Mouse (Mus musculus) layer of hippocampus, postnatal 10 days (tissue): ENCODE results near the gene OR5BS1P. TPM values are rescaled to one million over a fixed set of nuclear protein-coding genes. Genes with fewer than 3 reads are reported as not detected.
"Not testable (repeated sequence)": the region's sequence is repeated elsewhere in the genome, so short reads cannot be mapped to it uniquely, and the experiment has no call there.

Experiments used
- DNase-seq, 2 experiments: peaks; one replicate each; pipeline ENCODE4 v3.0.0; 2021; ENCODE audit warnings: low spot score in 2 of 2
- microRNA-seq, 2 experiments: library from miRNA; unstranded; fragments of <30 nt; microRNA quantifications; one replicate each; pipeline ENCODE4 v1.2.0; 2021
- total RNA-seq, 2 experiments: library from RNA; stranded (reverse); gene quantifications; 2 replicates each; pipeline ENCODE4 v1.2.3; 2021

The OR5BS1P gene
- total RNA-seq, 2 experiments from 2014 or later, result not detected

DNA sequence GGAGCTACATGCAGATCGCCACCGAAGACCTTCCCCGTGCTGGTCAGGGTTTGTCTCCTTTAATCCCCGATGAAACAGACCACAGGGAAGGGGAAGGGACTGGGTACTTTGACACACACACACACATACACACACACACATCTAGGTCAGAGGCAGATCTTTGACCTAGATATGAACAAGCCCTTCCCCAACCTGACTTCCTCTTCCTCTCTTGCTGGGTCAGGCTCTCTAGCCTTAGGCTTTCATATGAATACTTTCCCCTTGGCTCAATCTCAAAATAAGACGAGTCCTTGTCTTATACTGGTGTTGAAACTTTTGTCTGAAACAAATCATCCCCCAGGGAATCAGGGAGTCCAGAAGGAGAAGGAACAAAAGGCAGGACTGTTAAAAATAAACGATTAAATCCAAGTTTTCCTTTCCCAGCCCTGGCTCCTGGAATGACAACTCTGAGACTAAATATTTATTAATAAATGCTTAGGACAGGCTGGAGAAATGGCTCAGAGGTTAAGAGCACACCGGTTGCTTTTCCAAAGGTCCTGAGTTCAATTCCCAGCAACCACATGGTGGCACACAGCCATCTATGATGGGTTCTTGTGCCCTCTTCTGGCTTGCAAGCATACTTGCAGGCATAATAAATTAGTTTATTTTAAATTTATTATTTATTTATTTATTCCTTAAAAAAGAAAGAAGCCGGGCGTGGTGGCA, 36.7 kb downstream of the OR5BS1P start:
- no peak for DNase-seq

DNA sequence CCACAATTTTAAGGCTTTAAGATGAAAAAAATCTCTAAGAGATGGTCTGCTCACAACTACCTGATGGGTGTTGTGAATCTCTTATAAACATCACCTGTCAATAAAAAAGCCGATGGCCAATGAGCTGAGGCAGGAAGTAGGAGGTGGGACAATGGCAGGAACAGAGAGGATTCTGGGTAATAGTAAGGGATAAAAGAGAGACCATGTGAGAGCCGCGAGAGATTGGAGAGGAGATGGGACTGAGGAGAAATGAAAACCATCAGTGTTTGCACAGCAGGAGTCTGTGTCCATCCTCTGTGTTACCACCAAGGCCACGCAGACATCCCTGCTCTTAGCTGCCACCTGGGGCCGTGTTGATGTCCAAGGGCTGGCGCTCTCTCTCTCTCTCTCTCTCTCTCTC, 37.6 kb downstream of the OR5BS1P start:
- DNase-seq, result no peak

DNA sequence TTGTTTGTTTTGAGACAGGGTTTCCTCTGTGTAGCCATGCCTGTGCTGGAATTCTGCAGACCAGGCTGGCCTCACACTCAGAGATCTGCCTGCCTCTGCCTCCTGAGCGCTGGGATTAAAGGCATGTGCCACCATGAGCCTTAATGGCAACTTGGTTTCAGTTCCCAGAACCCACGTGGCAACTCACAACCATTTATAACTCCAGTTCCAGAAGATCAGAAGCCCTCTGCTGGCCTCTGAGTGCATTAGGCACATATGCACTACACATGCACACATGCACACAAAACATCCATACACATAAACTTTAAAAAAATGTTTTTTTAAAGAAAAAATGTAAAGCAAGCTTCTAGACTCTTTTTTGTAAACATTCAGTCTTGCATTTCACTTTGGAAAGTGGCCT, 39.7 kb downstream of the OR5BS1P start:
- DNase-seq, result no peak

DNA sequence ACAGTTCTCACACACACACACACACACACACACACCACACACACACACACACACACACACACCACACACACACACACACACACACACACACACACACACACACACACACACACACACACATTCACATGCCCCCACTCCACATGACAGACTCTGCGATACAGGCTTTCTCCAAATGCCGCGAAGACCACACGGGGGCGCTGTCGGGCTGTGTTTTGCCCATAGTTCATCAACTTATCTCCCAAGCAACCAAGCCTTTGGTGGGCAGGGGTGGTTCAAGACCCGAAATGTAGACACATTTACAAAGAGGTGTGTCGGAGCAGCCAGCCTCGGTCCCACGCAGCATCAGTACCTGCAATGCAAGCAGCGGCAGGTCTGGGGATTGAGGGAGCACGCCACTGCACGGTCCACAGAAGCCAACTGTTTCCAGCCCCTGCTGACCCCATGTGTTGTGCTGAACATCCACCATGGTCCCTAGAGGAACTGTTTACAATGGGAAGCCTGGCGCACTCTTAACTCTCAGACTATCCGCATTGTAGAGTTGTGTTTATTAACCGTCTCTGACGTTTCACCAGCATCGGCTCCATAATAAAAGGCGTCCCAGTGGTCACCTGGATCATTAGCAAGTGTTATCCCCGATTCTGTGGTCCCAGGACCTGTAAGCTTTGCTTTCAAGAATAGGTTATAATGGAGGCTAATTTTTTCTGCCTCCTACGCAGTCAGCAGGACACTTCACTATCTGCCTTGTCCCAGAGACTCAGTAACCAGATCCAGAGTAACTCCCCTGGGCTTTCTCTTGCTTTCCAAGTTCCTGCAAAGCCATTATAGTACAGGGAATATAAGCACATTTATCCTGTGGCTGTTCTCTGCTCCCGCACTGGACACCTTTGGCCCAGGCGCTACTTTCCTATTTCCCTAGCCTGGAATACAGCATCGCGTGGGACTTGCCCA, 41.0 kb downstream of the OR5BS1P start:
- DNase-seq, result peak; percentile 82 to 83

DNA sequence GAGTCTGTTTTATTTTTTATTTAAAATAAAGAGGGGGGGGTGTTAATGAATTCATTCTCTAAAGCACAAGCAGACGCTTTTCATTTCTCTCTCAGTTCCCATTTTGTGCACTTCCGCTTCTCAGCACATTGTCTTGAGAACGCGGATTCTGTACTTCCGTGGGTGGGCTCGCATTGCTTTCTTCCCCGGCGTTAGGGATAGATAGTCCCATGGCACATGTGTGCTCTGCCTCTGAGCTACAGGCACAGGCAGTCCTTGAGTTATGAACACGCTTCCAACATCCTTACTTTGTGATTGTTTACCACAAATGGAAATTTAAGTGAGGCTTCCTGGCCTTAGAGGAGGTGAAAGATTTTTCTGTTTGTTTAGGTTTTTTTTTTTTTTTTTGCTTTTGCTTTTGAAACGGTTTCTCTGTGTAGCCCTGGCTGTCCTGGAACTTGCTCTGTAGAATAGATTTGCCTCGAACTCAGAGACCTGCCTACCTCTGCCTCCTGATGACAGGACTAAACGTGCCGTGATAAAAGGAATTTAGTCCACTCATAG, 41.8 kb downstream of the OR5BS1P start:
- DNase-seq, result no peak

DNA sequence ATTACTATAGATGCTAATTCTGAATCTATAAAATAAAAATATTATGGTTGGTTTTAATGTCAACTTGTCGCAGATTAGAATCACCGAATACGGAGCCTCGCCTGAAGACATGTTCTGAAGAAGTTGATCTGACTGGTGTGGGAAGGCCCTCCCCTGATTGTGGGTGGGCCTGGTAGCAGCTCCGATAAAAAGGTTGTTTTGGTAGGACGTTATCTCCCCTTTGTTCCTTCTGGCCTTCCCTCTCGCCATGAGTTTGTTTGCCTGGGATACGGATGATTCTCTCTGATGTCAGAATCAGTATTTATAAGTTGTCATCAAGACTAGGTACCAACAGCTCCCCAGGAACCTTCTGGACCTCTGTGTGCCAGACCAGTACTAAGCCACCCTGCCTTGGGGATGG, 42.5 kb downstream of the OR5BS1P start:
- no peak for DNase-seq

DNA sequence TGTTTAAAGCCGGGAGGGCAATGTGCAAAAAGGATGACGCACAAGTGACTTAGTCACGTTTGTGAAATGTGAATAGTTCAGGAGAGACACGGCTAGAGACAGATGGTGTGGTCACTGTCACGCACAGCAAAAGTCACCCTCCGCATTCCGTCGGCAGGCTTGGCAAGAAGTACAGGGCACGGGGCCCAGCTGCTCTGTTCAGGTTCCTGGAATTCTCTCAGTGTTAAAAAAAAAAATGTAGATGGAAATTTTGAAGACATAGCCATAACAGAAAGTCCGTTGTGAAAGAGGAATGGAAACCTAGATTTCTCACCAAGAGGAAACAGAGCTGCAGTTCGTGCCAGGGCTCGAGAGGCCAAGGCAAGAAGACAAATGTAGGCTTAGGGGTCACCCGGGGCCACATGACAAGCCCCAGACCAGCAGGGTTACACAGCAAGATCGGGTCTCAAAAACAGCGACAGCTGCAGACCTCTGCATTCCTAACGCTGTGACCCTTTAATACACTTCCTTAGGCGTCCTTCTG, 43.2 kb downstream of the OR5BS1P start:
- no peak for DNase-seq

DNA sequence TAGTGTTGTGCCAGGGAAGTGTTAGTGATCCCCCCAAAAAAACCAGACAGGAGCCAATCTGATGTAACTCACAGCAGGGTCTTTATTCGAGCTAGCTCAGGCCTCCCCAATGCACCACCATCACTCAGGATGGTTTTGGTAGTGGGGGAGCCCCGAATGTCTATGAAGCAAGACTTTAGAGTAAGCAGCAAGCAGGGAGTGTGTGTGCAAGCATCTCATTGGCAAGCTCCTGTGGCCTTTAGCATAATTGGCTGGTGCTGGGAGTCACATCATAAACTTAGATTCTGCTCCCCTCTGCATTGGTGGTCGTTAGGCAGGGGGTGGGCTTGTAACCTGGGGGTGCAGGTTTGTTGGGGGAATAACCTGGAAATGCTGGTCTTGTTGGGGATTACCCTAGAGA, 44.0 kb downstream of the OR5BS1P start:
- DNase-seq, result not testable (repeated sequence)

DNA sequence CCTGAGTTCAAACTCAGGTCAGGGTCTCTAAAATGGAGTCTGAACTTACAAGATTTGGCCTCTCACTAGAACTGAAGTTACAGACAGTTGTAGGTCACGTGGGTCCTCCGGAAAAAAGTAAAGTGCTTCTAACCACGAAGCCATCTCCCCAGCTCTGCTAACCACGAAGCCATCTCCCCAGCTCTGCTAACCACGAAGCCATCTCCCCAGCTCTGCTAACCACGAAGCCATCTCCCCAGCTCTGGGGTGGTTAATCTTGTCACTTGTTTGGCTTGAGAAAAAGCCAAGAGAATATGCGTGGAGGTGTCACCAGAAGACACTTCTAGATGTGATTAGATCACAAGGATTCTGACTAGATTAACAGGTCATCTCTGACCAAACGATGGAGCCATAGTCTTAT, 44.5 kb downstream of the OR5BS1P start:
- DNase-seq, result no peak

DNA sequence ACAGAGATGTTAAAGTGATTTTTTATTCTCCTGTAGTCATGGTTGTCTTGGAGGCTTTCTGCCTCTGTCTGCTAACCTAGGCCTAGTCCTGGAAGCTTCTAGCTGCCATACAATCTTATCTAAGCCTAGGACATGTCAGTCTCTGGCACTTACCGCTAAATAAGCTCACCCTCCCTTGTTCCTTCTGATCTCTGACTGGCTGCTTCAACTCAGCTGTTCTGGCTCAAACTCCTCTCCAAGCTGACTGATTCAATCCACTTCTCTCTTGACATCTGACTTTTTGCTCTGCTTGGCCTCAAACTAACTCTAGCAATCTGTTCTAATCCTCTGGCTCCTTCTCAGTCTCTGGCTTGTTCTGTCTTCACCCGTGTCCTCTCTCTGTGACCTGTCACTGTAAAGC, 45.1 kb downstream of the OR5BS1P start:
- DNase-seq, result not testable (repeated sequence)

DNA sequence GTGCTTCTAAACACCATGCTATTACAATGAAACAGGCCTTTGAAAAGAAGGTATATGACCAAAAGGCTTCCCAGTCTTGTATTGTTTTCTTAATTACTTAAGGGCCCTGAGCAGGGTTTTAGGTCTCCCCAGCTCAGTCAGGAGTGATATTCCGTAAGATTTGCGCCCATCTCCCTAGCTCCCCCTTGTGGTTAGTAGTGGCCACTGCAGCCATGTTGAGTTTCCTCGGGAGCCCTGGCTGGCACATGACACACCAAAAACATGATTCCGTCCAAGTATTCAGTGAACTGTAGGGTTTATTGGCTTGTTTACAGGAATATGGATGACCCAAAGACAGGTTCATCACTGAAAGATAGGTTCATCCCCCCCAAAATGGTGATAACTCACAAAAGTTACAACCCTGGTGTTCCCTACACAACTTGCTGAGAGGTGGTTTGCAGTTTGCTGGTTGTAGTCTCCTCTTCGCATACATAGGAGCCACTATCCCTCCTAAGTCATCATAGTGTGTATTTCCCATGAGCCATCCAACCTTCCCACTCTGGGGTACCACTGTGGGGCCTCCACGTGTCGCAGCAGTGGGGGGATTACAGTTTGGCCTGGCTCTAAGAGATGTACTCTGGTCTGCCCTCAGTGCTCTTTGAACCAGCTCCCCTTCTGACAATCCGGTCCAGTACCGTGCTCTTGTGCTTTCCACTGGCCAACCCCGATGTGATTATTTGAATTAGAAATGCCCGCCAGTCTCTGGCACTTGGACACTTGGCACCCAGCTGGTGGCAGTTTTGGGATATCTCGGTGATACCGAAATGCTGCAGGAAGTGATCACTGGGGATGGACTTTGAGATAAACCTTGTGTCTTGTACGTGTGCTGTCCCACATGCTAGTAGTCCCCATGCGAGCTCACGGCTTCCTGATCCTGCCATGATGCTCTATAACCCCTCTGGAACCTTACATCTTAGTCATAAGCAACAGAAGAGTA, 48.0 kb downstream of the OR5BS1P start:
- peak; percentile 69 to 71 for DNase-seq

DNA sequence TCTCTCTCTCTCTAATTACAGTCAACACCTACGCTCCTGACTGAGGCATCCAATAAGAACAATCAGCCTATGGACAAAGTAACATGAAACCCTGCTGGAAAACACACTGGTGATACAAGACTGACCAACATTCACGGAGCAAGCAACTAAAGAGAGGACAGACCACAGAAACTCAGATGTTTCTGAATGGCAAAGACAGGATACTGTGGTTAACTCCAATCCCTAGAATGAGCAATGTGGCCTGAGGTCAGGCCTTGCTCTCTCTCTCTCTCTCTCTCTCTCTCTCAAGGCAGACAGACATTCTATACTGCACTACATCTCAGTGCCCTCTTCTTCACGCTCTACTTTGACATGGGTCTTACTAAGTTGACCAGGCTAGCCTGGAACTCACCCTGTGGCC, 51.5 kb downstream of the OR5BS1P start:
- no peak for DNase-seq

DNA sequence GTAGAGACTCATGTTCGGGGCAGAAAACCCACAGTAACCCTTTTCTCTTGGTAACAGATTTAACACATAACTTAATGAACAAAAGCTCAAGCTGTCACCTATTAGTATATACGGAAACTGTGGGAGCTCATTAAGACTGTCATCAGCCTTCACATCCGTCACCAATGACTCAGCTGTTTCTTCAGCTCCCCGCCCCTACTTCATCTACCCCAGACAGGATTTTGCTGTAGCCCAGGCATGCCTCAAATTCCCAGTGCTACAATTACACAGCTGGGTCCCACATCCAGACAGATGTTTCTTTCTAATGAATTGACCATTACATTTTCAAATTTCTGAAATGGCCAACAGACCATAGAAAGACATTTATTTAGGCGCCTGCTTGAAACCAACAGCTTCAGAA, 56.4 kb downstream of the OR5BS1P start:
- no peak for DNase-seq

DNA sequence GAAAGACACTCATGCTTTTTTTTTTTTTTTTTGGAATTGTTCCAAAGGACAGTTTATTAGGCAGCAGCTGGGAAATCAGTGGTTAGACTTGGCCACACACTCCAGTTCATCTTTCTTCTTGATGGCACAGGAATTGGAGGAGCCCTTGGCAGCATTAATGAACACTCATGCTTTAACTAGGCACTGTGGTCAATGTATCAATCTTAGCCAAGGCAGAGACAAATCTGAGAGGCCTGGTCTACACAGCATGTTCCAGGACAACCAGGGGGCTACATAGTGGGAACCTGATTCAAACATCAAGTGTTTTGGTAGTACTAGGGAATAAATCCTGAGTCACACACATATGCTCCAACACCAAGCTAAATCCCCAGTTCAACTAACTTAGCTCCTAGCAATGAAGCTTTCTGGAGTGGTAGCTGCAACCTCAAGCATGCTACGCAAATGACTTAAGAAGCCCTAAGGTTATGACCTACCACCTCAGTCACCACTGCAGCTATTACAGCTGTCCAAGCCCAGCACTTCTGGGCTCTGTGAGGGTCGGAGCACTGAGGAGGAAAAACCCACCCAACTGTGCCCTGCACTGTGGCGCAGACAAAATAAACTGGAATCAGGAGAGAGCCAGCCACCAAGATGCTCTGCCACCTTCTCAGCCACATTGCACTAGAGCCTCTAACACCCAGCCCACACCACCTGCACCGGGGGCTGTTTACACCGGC, 57.5 kb downstream of the OR5BS1P start:
- no peak for DNase-seq

DNA sequence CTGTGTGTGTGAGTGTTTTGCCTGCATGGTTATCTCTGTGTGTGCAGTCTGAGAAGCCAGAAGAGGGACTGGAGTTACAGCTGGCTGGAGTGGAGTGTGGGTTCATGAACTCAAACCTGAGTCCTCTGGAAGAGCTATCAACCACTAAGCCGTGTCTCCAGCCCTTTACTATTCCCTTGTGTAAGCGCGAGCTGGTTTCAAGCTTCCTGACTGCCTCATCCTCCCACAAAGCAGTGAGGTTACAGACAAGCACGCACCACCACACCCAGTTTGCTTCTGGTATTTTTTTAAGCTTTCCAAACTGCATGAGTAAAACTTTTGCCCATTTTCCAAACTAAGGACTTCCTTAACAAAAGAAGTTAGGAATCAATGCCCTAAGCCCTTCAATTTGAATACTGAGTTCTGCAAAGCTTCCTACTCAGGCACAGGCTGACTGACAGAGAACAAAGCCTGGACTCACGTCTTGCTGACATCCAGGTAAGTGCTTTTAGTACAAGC, 58.4 kb downstream of the OR5BS1P start:
- no peak for DNase-seq

Small RNA genes within 50 kb of the gene (microRNA-seq; reads per million reads assigned to microRNA genes)
- gene Mir1291, result 2.7 to 3.6 reads per million in 2 experiments

Other genes starting within 250 kb of the OR5BS1P start
- under 1 TPM in 1 of 2 experiments, not detected in 1; 0.18 TPM for gene Gm44579, start 248.9 kb upstream of the OR5BS1P start, total RNA-seq
- gene Olfr287, start 248.8 kb upstream of the OR5BS1P start, total RNA-seq, result under 1 TPM; 0.69 to 0.71 TPM
- gene Olfr286, start 235.4 kb upstream of the OR5BS1P start, total RNA-seq, result not detected
- gene H1fnt, start 212.6 kb upstream of the OR5BS1P start, total RNA-seq, result not detected
- gene Zfp641, start 173.7 kb upstream of the OR5BS1P start, total RNA-seq, result 1 to 10 TPM; 8.2 to 8.5 TPM
- not detected for gene Olfr285, start 152.5 kb upstream of the OR5BS1P start, total RNA-seq
- not detected for gene Olfr284, start 128.9 kb upstream of the OR5BS1P start, total RNA-seq
- gene Olfr283, start 89.0 kb upstream of the OR5BS1P start, total RNA-seq, result not detected
- not detected for gene Olfr282, start 38.7 kb upstream of the OR5BS1P start, total RNA-seq
- gene Olfr281, start 17.3 kb upstream of the OR5BS1P start, total RNA-seq, result not detected
- not detected for gene Lalba, start 12.8 kb downstream of the OR5BS1P start, total RNA-seq
- gene Olfr279, start 22.5 kb downstream of the OR5BS1P start, total RNA-seq, result not detected
- 10 to 100 TPM; 71.9 to 73.2 TPM for gene Kansl2, start 64.4 kb downstream of the OR5BS1P start, total RNA-seq
- 10 to 100 TPM; 36.0 to 51.6 TPM for gene Ccnt1, start 101.0 kb downstream of the OR5BS1P start, total RNA-seq
- not detected for gene 4930415O20Rik, start 101.1 kb downstream of the OR5BS1P start, total RNA-seq
- 10 to 100 TPM; 41.4 to 44.6 TPM for gene Adcy6, start 140.2 kb downstream of the OR5BS1P start, total RNA-seq
- 100 to 1,000 TPM; 139 to 147 TPM for gene Cacnb3, start 160.9 kb downstream of the OR5BS1P start, total RNA-seq
- 10 to 100 TPM; 78.3 to 81.4 TPM for gene Ddx23, start 193.0 kb downstream of the OR5BS1P start, total RNA-seq
- gene Rnd1, start 207.6 kb downstream of the OR5BS1P start, total RNA-seq, result 10 to 100 TPM; 31.2 to 34.3 TPM
- 10 to 100 TPM in 1 of 2 experiments, 1 to 10 TPM in 1; 9.7 to 14.2 TPM for gene Ccdc65, start 238.3 kb downstream of the OR5BS1P start, total RNA-seq